Mouse (Mus musculus) fat pad, adult 2 months (tissue): ENCODE measurements around the gene Apol10b.
"Not testable (repeated sequence)": the region's sequence is repeated elsewhere in the genome, so short reads cannot be mapped to it uniquely, and the experiment has no call there.

Experiments used
- DNase-seq: peaks from one replicate; pipeline ENCODE4 v3.0.0-alpha.2; 2011; ENCODE audit warnings: low read depth, low spot score; ENCODE audit errors: extremely low read depth

The Apol10b gene

GRCm38 (mm10) chr15:77595961-77596360 lies at the start of gene Apol10b:
Gene Apol10b, minus strand, starts transcription at chr15:77596125.
- no peak for DNase-seq

DNA sequence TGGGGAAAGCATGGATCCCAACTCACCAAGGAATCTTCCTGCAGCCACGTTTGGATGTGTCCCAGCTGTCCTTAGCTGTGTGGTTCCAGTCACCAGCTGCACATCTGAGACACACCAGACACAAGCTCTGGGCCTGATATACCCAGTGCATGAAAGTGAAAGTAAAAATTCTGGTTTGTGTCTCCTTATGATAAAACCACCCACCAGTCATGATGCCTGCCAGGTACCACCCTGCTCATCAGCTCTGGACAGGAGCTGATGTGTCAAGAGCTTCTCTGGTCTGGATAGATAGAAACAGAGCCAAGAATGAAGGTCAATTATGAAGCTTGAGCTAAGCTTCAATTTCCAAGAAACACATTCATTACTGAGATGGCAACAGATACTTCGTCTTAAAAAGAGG lies 47.3 kb upstream of the Apol10b start, which contains the start of gene Apol11b:
TSS of gene Apol11b (minus strand) at position 111 of the 400 bp plus-strand sequence.
- not testable (repeated sequence) for DNase-seq

DNA sequence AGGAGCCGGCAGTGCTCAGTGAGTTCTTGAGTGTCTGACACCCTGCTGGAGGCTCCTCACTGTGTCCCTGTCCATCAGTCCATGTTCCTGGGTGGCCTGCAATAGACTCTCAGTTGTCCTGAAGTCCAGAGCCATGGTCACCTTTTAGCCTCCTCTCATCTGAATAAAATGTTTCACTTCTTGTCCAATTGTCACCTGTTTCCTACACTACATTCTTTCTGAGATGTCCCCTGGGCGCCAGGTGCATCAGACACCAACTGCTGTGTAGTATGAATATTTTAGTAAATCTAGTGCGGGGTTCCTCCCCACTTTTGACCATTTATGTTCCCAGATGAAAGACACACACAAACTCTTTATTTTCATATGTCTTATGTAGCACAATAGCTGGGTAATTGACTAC lies 33.9 kb upstream of the Apol10b start:
- DNase-seq, result not testable (repeated sequence)

DNA sequence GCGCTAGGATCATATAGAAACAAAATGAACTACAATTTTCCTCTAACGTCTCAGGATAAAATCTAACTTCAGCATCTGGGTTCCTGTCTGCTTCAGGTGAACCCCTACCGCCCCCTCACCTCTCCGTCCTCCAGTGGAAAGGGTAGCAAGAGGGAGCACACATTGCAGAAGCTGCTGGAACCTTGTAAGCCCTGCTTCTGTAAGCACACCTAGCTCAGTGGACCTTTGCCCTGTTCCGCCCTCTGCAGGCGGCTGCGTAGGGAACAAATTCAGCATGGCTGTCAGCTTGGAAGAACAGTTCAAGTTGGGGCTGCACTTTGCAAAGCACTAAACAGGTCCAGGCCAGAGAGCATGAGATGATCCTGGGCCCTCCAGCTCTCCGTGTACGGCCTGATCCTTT lies 32.7 kb upstream of the Apol10b start:
- DNase-seq, result not testable (repeated sequence)

DNA sequence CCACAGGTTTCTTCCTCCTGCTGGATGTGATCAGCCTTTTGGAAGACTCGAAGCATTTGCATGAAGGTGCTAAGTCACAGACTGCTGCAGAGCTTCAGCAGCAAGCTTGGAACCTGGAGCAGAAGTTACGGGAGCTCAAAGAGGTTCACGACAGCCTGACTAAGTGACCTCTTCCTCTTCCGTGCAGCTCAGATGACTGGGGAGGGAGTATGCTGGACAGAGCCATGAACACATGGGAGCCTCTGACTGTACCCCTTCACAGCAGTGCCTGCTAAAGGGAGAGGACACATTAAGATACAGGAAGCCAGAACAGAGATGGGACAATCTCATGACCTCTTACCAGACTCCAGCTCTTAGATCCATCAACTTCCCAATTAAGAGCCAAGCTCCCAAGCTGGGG lies 30.5 kb upstream of the Apol10b start:
- DNase-seq, result not testable (repeated sequence)

DNA sequence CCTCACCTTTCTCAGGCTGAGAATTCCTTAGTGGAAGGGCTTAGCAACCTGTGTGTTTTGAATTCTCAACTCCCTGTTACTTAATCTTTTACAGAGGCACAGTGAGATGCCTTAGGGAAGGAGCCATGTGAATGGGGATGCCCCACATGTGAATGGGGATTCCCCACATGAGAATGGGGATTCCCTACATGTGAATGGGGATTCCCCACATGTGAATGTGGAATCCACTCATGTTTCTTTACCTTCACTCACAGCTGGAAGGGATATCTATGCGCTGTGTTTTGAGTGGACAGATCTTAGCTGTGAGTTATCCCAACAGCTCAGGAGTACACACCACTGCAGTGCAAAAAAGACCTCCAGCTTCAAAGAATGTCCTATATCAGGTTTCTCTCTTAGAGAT lies 28.8 kb upstream of the Apol10b start:
- DNase-seq, result no peak

GRCm38 (mm10) chr15:77606069-77606468 lies 10.1 kb upstream of the Apol10b start:
- DNase-seq, result no peak

DNA sequence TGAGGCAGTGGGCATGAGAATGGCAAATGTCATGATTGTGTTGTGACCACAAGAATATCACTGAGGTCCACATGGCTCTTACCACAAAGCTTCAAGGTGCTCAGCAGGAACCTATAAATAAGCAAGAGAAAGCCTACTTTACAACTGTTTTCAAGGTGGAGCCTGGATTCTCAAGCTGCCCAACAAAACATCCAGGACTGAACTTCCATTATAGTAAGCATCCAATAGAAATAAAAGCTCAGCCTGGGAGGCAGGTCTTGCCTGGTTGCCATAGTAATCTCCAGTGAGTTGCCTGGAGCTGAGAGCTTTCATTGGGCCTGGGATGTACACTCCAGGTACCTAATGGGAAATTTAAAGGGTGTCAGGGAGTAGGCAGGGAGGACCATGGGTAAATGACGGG lies 3.0 kb upstream of the Apol10b start, which contains the start of gene Gm36245:
TSS of gene Gm36245 (plus strand) at position 301 of the 400 bp plus-strand sequence.
- no peak for DNase-seq

- DNase-seq, result no peak
These were observed 2.5 kb upstream of the Apol10b start for GRCm38 (mm10) chr15:77598429-77598828.

DNA sequence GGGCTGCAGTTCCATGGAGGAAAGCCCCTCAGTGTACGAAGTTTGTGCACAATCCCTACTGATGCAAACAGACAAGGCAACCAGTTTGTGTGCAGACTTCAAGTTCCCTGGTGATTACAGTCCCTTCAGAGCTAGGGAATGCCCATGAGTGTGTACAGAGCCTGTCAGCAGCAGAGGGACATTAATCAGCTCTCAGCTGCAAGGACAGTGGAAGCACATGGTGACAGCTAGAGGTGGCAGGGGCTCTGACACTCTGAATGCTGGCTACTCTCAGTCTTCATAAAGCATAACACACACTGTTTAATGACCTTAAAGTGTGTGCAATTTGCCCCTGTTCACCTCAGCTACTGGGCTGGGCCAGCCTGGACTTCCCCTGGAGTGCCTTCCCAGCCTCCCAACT lies 2.4 kb downstream of the Apol10b start:
- no peak for DNase-seq

DNA sequence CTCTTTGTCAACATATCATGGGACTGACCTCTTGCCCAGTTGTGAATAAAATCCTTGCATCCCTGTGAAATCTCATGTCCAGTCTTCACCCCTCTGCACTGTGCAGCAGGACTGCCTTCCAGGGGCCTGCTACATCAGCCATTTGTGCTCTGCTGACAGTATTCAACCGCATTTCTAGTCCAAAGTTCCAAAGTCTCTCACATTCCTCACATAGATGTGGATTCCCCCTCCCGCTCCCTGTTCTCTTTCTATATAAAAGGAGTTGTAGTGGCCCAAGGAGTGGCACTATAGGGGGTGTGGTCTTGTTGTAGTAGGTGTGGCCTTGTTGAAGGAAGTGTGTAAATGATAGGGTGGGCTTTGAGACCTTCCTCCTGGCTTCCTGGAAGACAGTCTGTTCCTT lies 5.0 kb downstream of the Apol10b start:
- no peak for DNase-seq

- DNase-seq, result no peak
These were observed 6.9 kb downstream of the Apol10b start for GRCm38 (mm10) chr15:77588981-77589380.

- DNase-seq, result no peak
These were observed 8.9 kb downstream of the Apol10b start for GRCm38 (mm10) chr15:77587026-77587425.

DNA sequence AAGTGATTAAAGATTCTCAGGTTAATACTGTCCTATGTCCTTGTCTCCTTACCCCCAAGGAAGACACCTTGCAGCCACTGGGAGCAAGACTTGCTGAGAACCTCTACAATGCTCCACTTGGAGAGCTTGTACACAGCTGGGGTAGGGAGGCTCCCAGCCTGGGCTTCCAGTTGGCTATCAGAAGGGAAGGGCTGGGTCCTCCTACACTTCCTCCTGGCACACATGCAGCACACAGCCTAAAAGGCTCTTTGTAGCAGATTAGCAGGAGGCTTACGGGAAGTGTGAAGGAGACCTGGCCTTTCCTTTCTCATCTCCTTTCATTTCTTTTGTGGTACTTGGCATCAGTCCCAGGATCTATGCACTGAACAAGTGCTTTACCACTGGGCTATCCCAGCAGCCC lies 14.2 kb downstream of the Apol10b start:
- no peak for DNase-seq

DNA sequence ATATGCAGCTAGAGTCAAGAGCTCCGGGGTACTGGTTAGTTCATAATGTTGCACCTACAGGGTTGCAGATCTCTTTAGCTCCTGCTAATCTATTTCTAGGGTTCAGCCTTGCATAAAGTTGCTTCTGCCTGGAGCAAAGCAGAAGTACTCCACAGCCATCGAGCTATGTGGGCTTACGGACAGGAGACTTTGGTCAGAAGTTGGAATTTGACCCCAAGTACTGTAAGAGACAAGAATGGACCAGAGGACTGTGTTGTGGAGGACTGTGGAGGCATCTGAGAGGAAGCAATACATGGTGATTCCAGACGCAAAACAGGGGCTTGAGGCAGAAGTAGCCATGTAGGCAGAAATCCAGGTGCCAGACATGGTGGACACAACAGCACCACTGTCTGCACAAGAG lies 16.6 kb downstream of the Apol10b start:
- no peak for DNase-seq

DNA sequence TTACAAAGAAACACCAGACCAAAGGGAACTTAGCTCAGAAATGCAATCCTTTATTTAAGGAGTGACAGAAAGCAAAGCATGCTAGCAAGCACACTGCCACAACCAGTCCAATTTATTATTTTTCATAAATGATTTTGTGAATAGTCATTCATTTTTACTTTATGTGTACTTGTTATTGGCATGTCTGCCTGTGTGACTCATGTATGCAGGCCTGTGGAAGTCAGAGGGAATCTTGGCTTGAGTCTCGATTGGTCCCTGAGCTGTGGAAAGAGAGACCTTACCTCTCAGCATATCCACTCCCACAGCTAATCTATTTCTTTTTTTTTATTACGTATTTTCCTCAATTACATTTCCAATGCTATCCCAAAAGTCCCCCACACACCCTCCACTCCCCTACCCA lies 17.1 kb downstream of the Apol10b start:
- no peak for DNase-seq

DNA sequence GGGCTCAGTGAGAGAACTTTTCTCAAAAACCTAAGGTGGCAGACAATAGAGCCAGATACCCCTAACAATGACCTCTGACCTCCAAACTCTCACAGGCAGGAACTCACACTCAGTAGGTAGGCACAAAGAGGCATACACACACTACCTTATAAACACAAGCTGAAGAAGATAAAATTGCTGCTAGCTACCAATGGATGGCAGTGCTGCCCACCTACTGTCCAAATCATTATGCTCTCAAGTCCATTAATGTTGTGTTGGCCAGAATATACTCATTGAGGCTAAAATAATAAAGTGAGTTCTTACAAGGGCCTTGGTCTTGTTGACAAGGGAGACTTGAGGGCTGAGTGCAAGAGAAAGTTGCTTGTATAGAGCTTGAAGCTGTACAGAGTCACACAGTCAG lies 32.7 kb downstream of the Apol10b start:
- no peak for DNase-seq

GRCm38 (mm10) chr15:77561792-77562191 lies 34.1 kb downstream of the Apol10b start, which contains the start of gene 1700025B11Rik:
Gene 1700025B11Rik, minus strand, starts transcription at chr15:77561892.
- no peak for DNase-seq

GRCm38 (mm10) chr15:77539221-77539620 lies 56.7 kb downstream of the Apol10b start:
- not testable (repeated sequence) for DNase-seq
